Mouse (Mus musculus) spleen, adult 2 months (tissue): ENCODE data around the gene Asic2.

ENCODE experiments used
- CTCF ChIP-seq: fragments of 200-500 bp; IDR thresholded peaks from 2 replicates; pipeline ENCODE4 v1.5.1; 2011; ENCODE audit warnings: mild to moderate bottlenecking, inconsistent platforms; ENCODE audit not compliant: insufficient read depth, insufficient read length, insufficient replicate concordance; ENCODE audit errors: extremely low read depth
- POLR2A ChIP-seq: fragments of 200-500 bp; IDR thresholded peaks from 2 replicates; pipeline ENCODE4 v1.6.1; 2011; ENCODE audit warnings: low read depth, low read length, inconsistent platforms

DNA sequence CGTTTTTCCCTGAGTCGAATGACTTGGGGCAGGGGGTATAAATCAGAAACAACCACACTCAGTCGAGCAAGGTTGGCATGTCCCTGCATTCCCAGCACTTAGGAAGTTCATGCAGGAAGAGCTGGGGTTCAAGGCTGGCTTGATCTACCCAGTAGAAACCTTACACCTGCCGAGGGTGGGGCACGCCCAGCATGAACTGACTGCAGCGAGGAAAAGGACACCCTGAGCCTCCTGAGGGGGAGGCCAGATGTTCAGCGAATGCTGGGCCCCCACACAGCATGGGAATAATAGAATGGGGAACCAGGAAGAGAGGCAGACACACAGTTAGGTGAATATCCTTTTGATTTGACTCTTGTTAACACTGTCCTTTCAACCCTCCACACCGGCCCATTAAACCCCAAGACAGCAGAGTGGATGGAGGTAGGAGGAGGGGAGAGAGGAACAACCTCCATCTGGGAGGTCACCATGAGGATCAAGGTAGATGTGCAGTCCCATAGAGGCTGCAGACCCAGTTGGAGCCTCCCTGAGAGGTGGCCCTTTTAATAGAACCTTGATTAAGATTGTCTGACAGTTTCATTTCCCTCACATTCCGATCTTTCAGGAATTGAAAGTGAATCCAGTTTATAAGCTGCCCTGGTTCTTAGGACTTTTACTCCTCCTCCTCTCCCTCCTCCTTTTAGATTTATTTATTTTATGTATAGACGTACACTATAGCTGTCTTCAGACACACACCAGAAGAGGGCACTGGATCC, 354.2 kb downstream of the Asic2 start:
- no peak for TF ChIP-seq CTCF
- no peak for TF ChIP-seq POLR2A
